Mouse (Mus musculus) hindbrain, embryonic 16.5 days (tissue): ENCODE data around the gene Cabp1. TPM values are rescaled to one million over a fixed set of nuclear protein-coding genes. Genes with fewer than 3 reads are reported as not detected.

Experiments
- ATAC-seq: fragments of 200-750 bp; cut with Nextera tagmentation; 2 replicates; pipeline ENCODE4 v1.8.0; 2017; ENCODE audit warnings: moderate TSS enrichment, moderate library complexity
- H3K27ac ChIP-seq: fragments of 300-500 bp; sonication (generic); 2 replicates; pipeline ENCODE4 v1.5.1; 2014; ENCODE audit warnings: low read depth, mild to moderate bottlenecking, control low read depth, low read length, moderate library complexity
- H3K27me3 ChIP-seq: fragments of 300-500 bp; sonication (generic); replicated peaks from 2 replicates; pipeline ENCODE4 v1.6.1; 2014; ENCODE audit warnings: low read length; ENCODE audit not compliant: control insufficient read depth, insufficient read depth
- H3K36me3 ChIP-seq: fragments of 300-500 bp; sonication (generic); 2 replicates; pipeline ENCODE4 v1.6.1; 2014; ENCODE audit warnings: mild to moderate bottlenecking, low read length, moderate library complexity, mixed read lengths; ENCODE audit not compliant: control insufficient read depth, insufficient read depth
- H3K4me1 ChIP-seq: fragments of 300-500 bp; sonication (generic); 2 replicates; pipeline ENCODE4 v1.6.1; 2014; ENCODE audit warnings: low read depth, low read length; ENCODE audit not compliant: control insufficient read depth, insufficient read depth
- H3K4me2 ChIP-seq: fragments of 300-500 bp; sonication (generic); 2 replicates; pipeline ENCODE4 v1.6.1; 2014; ENCODE audit warnings: mild to moderate bottlenecking, low read length, control low read depth, moderate library complexity
- H3K4me3 ChIP-seq: fragments of 300-500 bp; sonication (generic); 2 replicates; pipeline ENCODE4 v1.5.1; 2014; ENCODE audit warnings: mild to moderate bottlenecking, low read length, control low read depth, moderate library complexity
- H3K9ac ChIP-seq: fragments of 300-500 bp; sonication (generic); 2 replicates; pipeline ENCODE4 v1.6.1; 2014; ENCODE audit warnings: low read depth, mild to moderate bottlenecking, control low read depth, low read length, moderate library complexity
- H3K9me3 ChIP-seq: fragments of 300-500 bp; sonication (generic); 2 replicates; pipeline ENCODE4 v1.6.1; 2014; ENCODE audit warnings: mild to moderate bottlenecking, low read length, moderate library complexity; ENCODE audit not compliant: control insufficient read depth
- WGBS: fragments of 180-500 bp; shearing (Covaris S2); extraction: QIAGEN DNeasy Blood & Tissue Kit; methylation state at CpG from one replicate; pipeline ENCODE4 v1.1.7; 2014; 5-methylcytosine and 5-hydroxymethylcytosine counted together
- polyA plus RNA-seq: library from polyadenylated mRNA; unstranded; fragments of >200 nt; fragmentation: Nextera tagmentation; extraction: Ambion mirVana; gene quantifications from 2 replicates; pipeline ENCODE4 v1.2.1, GENCODE M21; 2015

The Cabp1 gene
- polyA plus RNA-seq, 1 experiment from 2014 or later: 6.5 TPM

GRCm38 (mm10) chr5:115183482-115183881, 10.7 kb downstream of the Cabp1 start:
- H3K4me3 ChIP-seq: no peak overlapping the region
- H3K4me1 ChIP-seq: peaks cover 27% of the 10 kb centered on the region
- WGBS: 85% methylated on average over 10 of the region's 10 CpGs

DNA sequence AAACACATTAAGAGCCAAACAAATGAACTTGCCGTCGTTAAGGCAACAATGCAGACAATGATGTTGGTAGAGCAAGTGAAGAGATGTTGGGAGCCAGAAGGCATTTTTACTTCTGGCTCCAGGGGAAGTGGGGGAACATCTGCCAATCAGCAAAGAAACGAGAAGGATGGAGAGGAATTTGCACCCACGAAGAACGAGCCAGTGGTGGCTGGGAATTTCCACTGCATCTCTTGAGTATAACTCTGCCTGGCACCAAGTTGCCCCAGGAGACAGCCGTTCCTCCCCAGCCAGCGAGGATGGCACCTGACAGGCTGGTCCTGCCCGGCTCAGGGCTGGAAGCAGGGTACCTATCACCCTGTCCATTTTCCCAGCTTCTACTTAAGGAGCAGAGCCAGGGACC, 11.3 kb downstream of the Cabp1 start:
- no peaks in the 10 kb centered on the region for H3K36me3 ChIP-seq
- no peak overlapping the region for H3K4me3 ChIP-seq
- no peak overlapping the region for H3K4me2 ChIP-seq
- H3K9ac ChIP-seq: no peak overlapping the region
- H3K9me3 ChIP-seq: no peaks in the 10 kb centered on the region
- H3K27ac ChIP-seq: no peak overlapping the region
- 67% methylated on average over 8 of the region's 8 CpGs for WGBS
- H3K27me3 ChIP-seq: no peaks in the 10 kb centered on the region
- peaks cover 27% of the 10 kb centered on the region for H3K4me1 ChIP-seq
- ATAC-seq: no peak

More at GRCm38 (mm10) chr5:115183482-115183881, 10.7 kb downstream of the Cabp1 start:
- Histone ChIP-seq H3K9ac (no peak overlapping the region), H3K9me3 (no peaks in the 10 kb centered on the region), H3K36me3 (no peaks in the 10 kb centered on the region), H3K4me2 (no peak overlapping the region), H3K27me3 (no peaks in the 10 kb centered on the region), H3K27ac (no peak overlapping the region)
- no peak for ATAC-seq

GRCm38 (mm10) chr5:115181248-115181940, 12.8 kb downstream of the Cabp1 start:
- Histone ChIP-seq H3K9ac (no peak overlapping the region), H3K4me2 (no peak overlapping the region), H3K9me3 (no peaks in the 10 kb centered on the region), H3K4me3 (no peak overlapping the region), H3K4me1 (peaks cover 18% of the 10 kb centered on the region), H3K36me3 (no peaks in the 10 kb centered on the region), H3K27me3 (no peaks in the 10 kb centered on the region), H3K27ac (no peak overlapping the region)
- 70% methylated on average over 13 of the region's 13 CpGs for WGBS
- no peak for ATAC-seq

GRCm38 (mm10) chr5:115179596-115179995, 14.6 kb downstream of the Cabp1 start:
- no peak for ATAC-seq
- 91% methylated on average over 11 of the region's 11 CpGs for WGBS
- no peaks in the 10 kb centered on the region for H3K9me3 ChIP-seq
- no peak overlapping the region for H3K27ac ChIP-seq
- H3K27me3 ChIP-seq: no peaks in the 10 kb centered on the region
- H3K4me3 ChIP-seq: no peak overlapping the region
- H3K9ac ChIP-seq: no peak overlapping the region
- H3K4me1 ChIP-seq: peaks cover 8% of the 10 kb centered on the region
- H3K4me2 ChIP-seq: no peak overlapping the region
- H3K36me3 ChIP-seq: no peaks in the 10 kb centered on the region

- no peak for ATAC-seq
- no peaks in the 10 kb centered on the region; the same call in 1 of the 2 replicates for H3K4me1 ChIP-seq
- no peak overlapping the region for H3K4me2 ChIP-seq
- no peaks in the 10 kb centered on the region for H3K27me3 ChIP-seq
- WGBS: 80% methylated on average over 6 of the region's 6 CpGs
- H3K27ac ChIP-seq: no peak overlapping the region
- no peak overlapping the region for H3K9ac ChIP-seq
- no peaks in the 10 kb centered on the region for H3K9me3 ChIP-seq
- no peaks in the 10 kb centered on the region for H3K36me3 ChIP-seq
- no peak overlapping the region for H3K4me3 ChIP-seq
These were observed 16.3 kb downstream of the Cabp1 start for GRCm38 (mm10) chr5:115177866-115178265.

GRCm38 (mm10) chr5:115174554-115174953, 19.6 kb downstream of the Cabp1 start:
- Histone ChIP-seq H3K9ac (no peak overlapping the region), H3K36me3 (no peaks in the 10 kb centered on the region), H3K27ac (no peak overlapping the region), H3K4me2 (no peak overlapping the region), H3K4me1 (no peaks in the 10 kb centered on the region), H3K9me3 (no peaks in the 10 kb centered on the region), H3K4me3 (no peak overlapping the region), H3K27me3 (no peaks in the 10 kb centered on the region)
- WGBS: 94% methylated on average over 1 of the region's 1 CpGs
- no peak for ATAC-seq

GRCm38 (mm10) chr5:115170150-115170549, 24.0 kb downstream of the Cabp1 start:
- H3K9ac ChIP-seq: no peak overlapping the region
- no peaks in the 10 kb centered on the region for H3K36me3 ChIP-seq
- no peaks in the 10 kb centered on the region for H3K4me1 ChIP-seq
- H3K27me3 ChIP-seq: no peaks in the 10 kb centered on the region
- no peak for ATAC-seq
- H3K27ac ChIP-seq: no peak overlapping the region
- 85% methylated on average over 8 of the region's 8 CpGs for WGBS
- H3K9me3 ChIP-seq: no peaks in the 10 kb centered on the region
- H3K4me3 ChIP-seq: no peak overlapping the region
- H3K4me2 ChIP-seq: no peak overlapping the region

DNA sequence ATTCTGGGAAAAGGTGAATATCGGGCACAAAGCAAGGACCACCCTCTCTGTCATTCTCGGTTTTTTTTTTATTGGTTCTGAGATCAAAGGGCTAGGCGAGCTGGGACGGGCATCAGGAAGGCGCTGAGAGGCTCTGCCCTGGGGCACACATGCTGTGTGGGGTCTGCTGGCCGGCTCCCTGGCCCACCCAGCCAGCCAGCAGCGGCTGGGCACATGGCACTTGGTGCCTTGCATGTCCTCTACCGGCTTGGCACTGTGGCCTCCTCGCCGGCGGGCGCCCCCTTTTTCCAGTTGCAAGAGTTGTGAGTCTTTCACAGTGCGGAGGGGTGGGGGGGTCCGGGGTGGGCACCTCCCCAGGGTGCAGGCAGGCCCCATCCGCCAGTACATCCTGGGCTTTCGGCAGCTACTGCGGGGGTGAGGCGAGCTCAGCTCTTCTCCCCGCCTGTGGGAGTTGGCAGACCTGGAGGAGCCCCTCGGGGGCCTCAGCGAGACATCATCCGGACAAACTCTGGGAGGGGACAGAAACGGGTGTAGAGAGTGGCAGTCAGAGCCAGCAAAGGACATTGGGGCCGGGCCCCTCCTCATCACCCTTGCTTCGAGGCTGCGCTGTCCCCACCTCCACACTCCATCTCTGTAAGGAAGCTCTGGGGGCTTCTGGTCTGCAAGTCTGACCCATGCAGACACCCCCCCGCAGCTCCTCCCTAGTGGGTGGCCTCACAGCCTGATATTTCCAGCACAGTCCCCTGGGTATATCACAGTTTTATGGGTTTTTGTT, 25.4 kb downstream of the Cabp1 start:
- 45% methylated on average over 27 of the region's 27 CpGs for WGBS

GRCm38 (mm10) chr5:115167396-115167795, 26.8 kb downstream of the Cabp1 start:
- Histone ChIP-seq H3K9ac (no peak overlapping the region), H3K4me1 (no peaks in the 10 kb centered on the region)
- 75% methylated on average over 6 of the region's 6 CpGs for WGBS

More for the DNA sequence above, 25.4 kb downstream of the Cabp1 start:
- H3K9ac ChIP-seq: no peak overlapping the region
- no peaks in the 10 kb centered on the region for H3K27me3 ChIP-seq
- no peaks in the 10 kb centered on the region for H3K4me1 ChIP-seq
- H3K36me3 ChIP-seq: no peaks in the 10 kb centered on the region
- H3K4me2 ChIP-seq: no peak overlapping the region
- H3K9me3 ChIP-seq: no peaks in the 10 kb centered on the region
- H3K4me3 ChIP-seq: no peak overlapping the region
- no peak; the same call in 1 of the 2 replicates for ATAC-seq
- H3K27ac ChIP-seq: no peak overlapping the region

More at GRCm38 (mm10) chr5:115167396-115167795, 26.8 kb downstream of the Cabp1 start:
- H3K9me3 ChIP-seq: no peaks in the 10 kb centered on the region
- H3K27ac ChIP-seq: no peak overlapping the region
- H3K27me3 ChIP-seq: no peaks in the 10 kb centered on the region
- no peaks in the 10 kb centered on the region for H3K36me3 ChIP-seq
- H3K4me3 ChIP-seq: no peak overlapping the region
- ATAC-seq: no peak
- H3K4me2 ChIP-seq: no peak overlapping the region
